Mouse (Mus musculus): Measurements from ENCODE around the gene F830045P16Rik. TPM values are rescaled to one million over a fixed set of nuclear protein-coding genes. Genes with fewer than 3 reads are reported as not detected.
"Not testable (repeated sequence)": the region's sequence is repeated elsewhere in the genome, so short reads cannot be mapped to it uniquely, and the experiment has no call there.

The F830045P16Rik gene
- polyA plus RNA-seq, 1 experiment from 2014 or later, result 0.09 TPM

- WGBS, result 73% methylated on average over 3 of the region's 3 CpGs
- no peaks in the 10 kb centered on the region for H3K27me3 ChIP-seq (replicated peaks)
- no peak overlapping the region for H3K4me3 ChIP-seq (replicated peaks)
- H3K9me3 ChIP-seq, result no peaks in the 10 kb centered on the region
- ATAC-seq (ENCODE audit: insufficient read depth, low FRiP score, low read depth), result no peak
- no peak overlapping the region for H3K9ac ChIP-seq
- no peak overlapping the region for H3K27ac ChIP-seq
- H3K4me1 ChIP-seq, result no peaks in the 10 kb centered on the region
- no peaks in the 10 kb centered on the region for H3K36me3 ChIP-seq
- no peak overlapping the region for H3K4me2 ChIP-seq
Observed at GRCm38 (mm10) chr2:129518526-129518925, 17.9 kb downstream of the F830045P16Rik start.

DNA sequence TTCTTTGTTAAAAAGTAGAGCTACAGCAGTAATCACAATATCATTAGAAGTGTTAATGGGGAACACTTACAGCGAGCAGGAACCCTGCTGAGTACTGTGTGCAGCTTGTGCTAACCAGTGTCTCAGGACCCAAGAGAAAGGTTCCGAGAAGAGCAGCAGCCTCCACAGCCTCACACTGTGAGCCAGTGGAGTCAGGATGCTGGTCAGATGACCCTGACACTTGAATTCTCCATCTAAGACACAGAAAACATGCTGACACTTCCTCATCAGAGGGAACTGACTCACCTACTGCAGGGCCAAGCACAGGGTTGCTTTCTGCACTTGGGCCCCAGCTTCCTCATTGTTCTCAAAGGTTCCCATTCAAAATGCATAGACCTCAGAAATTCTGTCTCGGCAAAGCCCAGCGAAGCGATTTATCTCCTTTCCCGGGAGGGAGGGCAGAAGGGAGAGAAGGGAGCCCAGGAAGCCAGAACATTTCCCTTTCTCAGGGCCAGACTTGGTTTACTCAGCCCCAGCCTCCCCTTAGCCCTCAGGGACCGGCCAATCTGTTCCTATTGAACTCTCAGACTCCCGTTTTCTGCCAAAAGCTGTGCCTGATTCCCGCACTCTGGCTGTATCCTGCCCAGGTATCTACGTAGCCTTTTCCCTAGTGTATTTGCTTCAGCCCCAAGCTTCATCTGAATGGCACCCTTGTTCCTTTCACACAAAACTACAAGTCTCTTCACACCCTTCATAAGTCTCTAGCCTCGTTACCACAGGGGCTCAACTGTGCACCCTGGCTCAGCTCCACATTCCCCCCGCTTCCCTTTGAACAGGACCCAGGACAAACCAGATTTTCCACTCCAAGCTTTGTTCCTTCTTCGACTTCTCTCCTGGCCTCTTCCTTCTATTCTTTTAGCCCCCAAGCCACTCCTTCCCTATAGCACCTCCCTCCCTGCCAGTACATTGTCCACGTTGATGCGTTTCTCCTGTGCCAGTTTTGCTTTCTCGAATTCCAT, 21.2 kb downstream of the F830045P16Rik start:
- peak overlapping the region; percentile 81 for H3K27ac ChIP-seq
- no peak; the same call in 1 of the 2 replicates for ATAC-seq (ENCODE audit: insufficient read depth, low FRiP score, low read depth)
- H3K4me1 ChIP-seq, result no peaks in the 10 kb centered on the region
- H3K27me3 ChIP-seq (replicated peaks), result no peaks in the 10 kb centered on the region
- no peaks in the 10 kb centered on the region for H3K36me3 ChIP-seq
- H3K9ac ChIP-seq, result no peak overlapping the region
- WGBS, result 50% methylated on average over 16 of the region's 16 CpGs
- peak overlapping the region; percentile 5; the same call in 1 of the 2 replicates for H3K4me2 ChIP-seq
- H3K4me3 ChIP-seq (replicated peaks), result no peak overlapping the region
- H3K9me3 ChIP-seq, result no peaks in the 10 kb centered on the region

- Histone ChIP-seq H3K27ac (peak overlapping the region; percentile 81), H3K9ac (no peak overlapping the region), H3K27me3 (replicated peaks) (no peaks in the 10 kb centered on the region), H3K4me3 (replicated peaks) (no peak overlapping the region), H3K4me2 (no peak overlapping the region), H3K9me3 (no peaks in the 10 kb centered on the region), H3K4me1 (no peaks in the 10 kb centered on the region), H3K36me3 (no peaks in the 10 kb centered on the region)
- no peak for ATAC-seq (ENCODE audit: insufficient read depth, low FRiP score, low read depth)
Observed at GRCm38 (mm10) chr2:129514401-129514667, 22.1 kb downstream of the F830045P16Rik start.

DNA sequence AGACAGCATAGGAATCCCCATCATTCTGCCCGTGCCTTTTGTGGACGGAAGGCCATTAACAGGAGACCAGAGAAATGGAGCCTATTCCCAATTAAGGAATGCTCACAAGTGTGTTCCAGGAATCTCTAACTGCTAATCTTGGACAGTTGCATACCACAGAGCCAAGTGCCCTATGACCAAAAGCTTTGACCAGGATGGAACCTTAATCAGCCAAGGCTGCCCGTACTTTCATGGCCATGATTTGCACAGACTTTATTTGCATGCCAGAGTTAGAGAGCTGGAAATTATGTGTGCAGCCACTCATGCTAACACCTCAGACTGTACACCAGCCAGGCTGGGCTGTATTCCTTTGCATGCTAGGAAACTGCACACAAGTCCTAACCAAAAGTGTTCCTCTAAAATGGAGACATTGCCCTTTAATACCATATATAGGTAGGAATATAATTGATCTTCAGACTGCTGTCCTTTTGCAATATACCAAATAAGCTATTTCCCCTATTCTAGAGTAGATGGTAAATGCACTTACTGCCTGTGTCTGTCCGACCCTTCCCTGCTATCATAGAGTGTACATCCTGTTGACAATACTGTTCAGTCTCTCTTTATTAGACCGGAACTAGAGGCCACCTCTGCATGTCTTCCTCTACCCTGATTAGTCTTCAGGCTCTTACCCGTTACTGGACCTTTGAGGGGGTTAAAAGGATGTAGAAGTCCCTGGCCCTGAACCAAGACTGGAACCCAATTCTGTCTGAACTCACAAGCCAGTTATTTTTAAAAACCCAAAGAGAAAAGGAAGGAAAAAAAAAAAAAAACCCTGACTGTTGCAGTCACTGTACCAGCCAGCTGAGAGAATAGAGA, 22.6 kb downstream of the F830045P16Rik start:
- ATAC-seq (ENCODE audit: insufficient read depth, low FRiP score, low read depth), result no peak
- no peaks in the 10 kb centered on the region for H3K9me3 ChIP-seq
- H3K27ac ChIP-seq, result peak overlapping the region; percentile 81; the same call in 1 of the 2 replicates
- WGBS, result 73% methylated on average over 6 of the region's 6 CpGs
- no peaks in the 10 kb centered on the region for H3K36me3 ChIP-seq
- H3K27me3 ChIP-seq (replicated peaks), result no peaks in the 10 kb centered on the region
- H3K4me2 ChIP-seq, result no peak overlapping the region
- no peak overlapping the region for H3K9ac ChIP-seq
- H3K4me1 ChIP-seq, result no peaks in the 10 kb centered on the region
- no peak overlapping the region for H3K4me3 ChIP-seq (replicated peaks)

- H3K27me3 ChIP-seq (replicated peaks); ATAC-seq (ENCODE audit: insufficient read depth, low FRiP score, low read depth); H3K9ac ChIP-seq; H3K4me2 ChIP-seq; H3K27ac ChIP-seq; H3K36me3 ChIP-seq; H3K4me3 ChIP-seq (replicated peaks); H3K9me3 ChIP-seq; H3K4me1 ChIP-seq: not testable (repeated sequence)
- WGBS, result 84% methylated on average over 7 of the region's 7 CpGs
Observed at GRCm38 (mm10) chr2:129512147-129512546, 24.3 kb downstream of the F830045P16Rik start.

DNA sequence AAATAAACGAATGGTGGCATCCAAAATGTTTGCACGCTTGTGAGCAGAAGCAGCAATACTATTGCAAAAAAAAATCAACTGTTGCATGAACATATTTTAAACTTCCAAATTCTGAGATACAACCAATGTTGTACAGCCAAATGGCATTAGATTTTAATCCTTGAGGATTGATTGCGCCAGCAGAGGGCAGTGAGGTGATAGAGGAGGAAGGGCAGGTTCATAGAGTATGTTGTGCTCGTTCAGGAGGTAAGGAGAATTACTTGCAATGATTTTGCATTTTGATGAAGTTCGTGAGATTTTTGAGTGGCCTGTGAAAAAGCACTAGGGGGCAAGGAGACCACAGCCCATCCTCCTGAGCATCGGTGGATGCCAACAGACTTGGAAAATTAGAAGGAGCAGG, 33.8 kb downstream of the F830045P16Rik start:
- no peaks in the 10 kb centered on the region for H3K9me3 ChIP-seq
- H3K9ac ChIP-seq, result no peak overlapping the region
- H3K4me3 ChIP-seq (replicated peaks), result no peak overlapping the region
- no peaks in the 10 kb centered on the region for H3K36me3 ChIP-seq
- WGBS, result 21% methylated on average over 6 of the region's 6 CpGs
- H3K4me1 ChIP-seq, result no peaks in the 10 kb centered on the region
- no peaks in the 10 kb centered on the region for H3K27me3 ChIP-seq (replicated peaks)
- no peak overlapping the region for H3K27ac ChIP-seq
- no peak overlapping the region for H3K4me2 ChIP-seq
- ATAC-seq (ENCODE audit: insufficient read depth, low FRiP score, low read depth), result no peak

- no peak overlapping the region for H3K4me3 ChIP-seq (replicated peaks)
- no peaks in the 10 kb centered on the region for H3K4me1 ChIP-seq
- H3K4me2 ChIP-seq, result no peak overlapping the region
- no peaks in the 10 kb centered on the region for H3K36me3 ChIP-seq
- no peak overlapping the region for H3K27ac ChIP-seq
- no peak overlapping the region for H3K9ac ChIP-seq
- H3K9me3 ChIP-seq, result no peaks in the 10 kb centered on the region
- no peaks in the 10 kb centered on the region for H3K27me3 ChIP-seq (replicated peaks)
- ATAC-seq (ENCODE audit: insufficient read depth, low FRiP score, low read depth), result no peak
- 67% methylated on average over 3 of the region's 3 CpGs for WGBS
Observed at GRCm38 (mm10) chr2:129489496-129490285, 46.7 kb downstream of the F830045P16Rik start.

DNA sequence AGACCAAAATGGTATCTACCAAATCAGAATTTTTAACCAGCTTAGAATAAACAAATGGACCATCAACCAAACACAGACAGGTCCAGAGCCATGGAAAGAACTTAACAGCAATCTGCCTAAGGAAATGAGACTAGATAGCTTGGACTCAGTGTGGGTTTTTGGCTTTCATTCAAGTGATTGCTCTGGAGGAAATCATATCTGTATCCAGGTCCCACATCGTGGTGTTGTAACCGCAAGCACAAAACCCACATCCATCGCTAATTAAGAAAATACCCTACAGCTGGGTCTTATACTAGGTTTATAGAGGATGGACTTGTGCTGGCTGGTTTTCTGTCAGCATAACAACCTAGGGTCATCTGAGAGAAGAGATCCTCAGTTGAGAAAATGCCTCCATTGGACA, 53.3 kb downstream of the F830045P16Rik start:
- Histone ChIP-seq H3K4me3 (replicated peaks) (no peak overlapping the region), H3K9me3 (no peaks in the 10 kb centered on the region), H3K27ac (no peak overlapping the region), H3K36me3 (no peaks in the 10 kb centered on the region), H3K27me3 (replicated peaks) (no peaks in the 10 kb centered on the region), H3K4me1 (no peaks in the 10 kb centered on the region), H3K9ac (no peak overlapping the region), H3K4me2 (no peak overlapping the region)
- 90% methylated on average over 3 of the region's 3 CpGs for WGBS
- ATAC-seq (ENCODE audit: insufficient read depth, low FRiP score, low read depth), result no peak

GRCm38 (mm10) chr2:129471905-129472304, 64.5 kb downstream of the F830045P16Rik start:
- Histone ChIP-seq H3K4me2 (no peak overlapping the region), H3K27me3 (replicated peaks) (no peaks in the 10 kb centered on the region), H3K9ac (no peak overlapping the region), H3K9me3 (no peaks in the 10 kb centered on the region), H3K36me3 (no peaks in the 10 kb centered on the region), H3K4me1 (no peaks in the 10 kb centered on the region), H3K4me3 (replicated peaks) (no peak overlapping the region), H3K27ac (no peak overlapping the region)
- 20% methylated on average over 5 of the region's 5 CpGs for WGBS
- no peak for ATAC-seq (ENCODE audit: insufficient read depth, low FRiP score, low read depth)

- H3K9me3 ChIP-seq, result no peaks in the 10 kb centered on the region
- no peaks in the 10 kb centered on the region for H3K27me3 ChIP-seq (replicated peaks)
- no peaks in the 10 kb centered on the region for H3K36me3 ChIP-seq
- no peak overlapping the region for H3K27ac ChIP-seq
- no peak overlapping the region for H3K4me2 ChIP-seq
- H3K9ac ChIP-seq, result no peak overlapping the region
- no peaks in the 10 kb centered on the region for H3K4me1 ChIP-seq
- 49% methylated on average over 2 of the region's 2 CpGs for WGBS
- no peak for ATAC-seq (ENCODE audit: insufficient read depth, low FRiP score, low read depth)
- no peak overlapping the region for H3K4me3 ChIP-seq (replicated peaks)
Observed at GRCm38 (mm10) chr2:129470839-129471238, 65.6 kb downstream of the F830045P16Rik start.

- 86% methylated on average over 1 of the region's 1 CpGs for WGBS
- not testable (repeated sequence) for H3K4me1 ChIP-seq; H3K4me3 ChIP-seq (replicated peaks); H3K27ac ChIP-seq; H3K36me3 ChIP-seq; ATAC-seq (ENCODE audit: insufficient read depth, low FRiP score, low read depth); H3K9me3 ChIP-seq; H3K4me2 ChIP-seq; H3K9ac ChIP-seq; H3K27me3 ChIP-seq (replicated peaks)
Observed at GRCm38 (mm10) chr2:129438772-129439171, 97.6 kb downstream of the F830045P16Rik start.
